Mouse (Mus musculus): ENCODE results near the gene Acvr2b. TPM values are rescaled to one million over a fixed set of nuclear protein-coding genes. Genes with fewer than 3 reads are reported as not detected.

Acvr2b gene
- polyA plus RNA-seq, 1 experiment from 2014 or later = 20.3 TPM

GRCm38 (mm10) chr9:119375556-119375955 lies 26.4 kb upstream of the Acvr2b start:
- H3K4me2 ChIP-seq = no peak overlapping the region
- WGBS = 65% methylated on average over 6 of the region's 6 CpGs
- H3K9me3 ChIP-seq = no peaks in the 10 kb centered on the region
- no peak overlapping the region for H3K4me3 ChIP-seq (replicated peaks)
- no peaks in the 10 kb centered on the region for H3K4me1 ChIP-seq
- no peak overlapping the region for H3K9ac ChIP-seq
- H3K27me3 ChIP-seq (replicated peaks) = no peaks in the 10 kb centered on the region
- H3K36me3 ChIP-seq = no peaks in the 10 kb centered on the region
- ATAC-seq (ENCODE audit: insufficient read depth, low FRiP score, low read depth) = no peak
- no peak overlapping the region for H3K27ac ChIP-seq

GRCm38 (mm10) chr9:119378231-119378630 lies 23.7 kb upstream of the Acvr2b start:
- Histone ChIP-seq H3K36me3 (no peaks in the 10 kb centered on the region), H3K4me3 (replicated peaks) (no peak overlapping the region), H3K9me3 (no peaks in the 10 kb centered on the region), H3K27ac (no peak overlapping the region), H3K4me2 (no peak overlapping the region), H3K9ac (no peak overlapping the region), H3K27me3 (replicated peaks) (no peaks in the 10 kb centered on the region), H3K4me1 (no peaks in the 10 kb centered on the region)
- 79% methylated on average over 4 of the region's 4 CpGs for WGBS
- no peak for ATAC-seq (ENCODE audit: insufficient read depth, low FRiP score, low read depth)

- Histone ChIP-seq H3K9me3 (no peaks in the 10 kb centered on the region), H3K9ac (no peak overlapping the region), H3K4me2 (no peak overlapping the region), H3K27ac (no peak overlapping the region), H3K27me3 (replicated peaks) (no peaks in the 10 kb centered on the region), H3K4me3 (replicated peaks) (no peak overlapping the region), H3K4me1 (no peaks in the 10 kb centered on the region), H3K36me3 (0 out of 2 replicates have a peak, but pooled peaks cover 4% of the 10 kb centered on the region)
- ATAC-seq (ENCODE audit: insufficient read depth, low FRiP score, low read depth) = no peak
- 59% methylated on average over 6 of the region's 6 CpGs for WGBS
Observed at GRCm38 (mm10) chr9:119382603-119383002, 19.3 kb upstream of the Acvr2b start.

- H3K27ac ChIP-seq = no peak overlapping the region
- H3K9ac ChIP-seq = no peak overlapping the region
- H3K4me3 ChIP-seq (replicated peaks) = no peak overlapping the region
Observed at GRCm38 (mm10) chr9:119388956-119389355, 13.0 kb upstream of the Acvr2b start.

GRCm38 (mm10) chr9:119390214-119390613 lies 11.7 kb upstream of the Acvr2b start:
- Histone ChIP-seq H3K9ac (no peak overlapping the region), H3K4me2 (no peak overlapping the region), H3K27ac (no peak overlapping the region), H3K4me1 (no peaks in the 10 kb centered on the region), H3K36me3 (0 out of 2 replicates have a peak, but pooled peaks cover 4% of the 10 kb centered on the region), H3K4me3 (replicated peaks) (no peak overlapping the region), H3K27me3 (replicated peaks) (no peaks in the 10 kb centered on the region), H3K9me3 (no peaks in the 10 kb centered on the region)
- ATAC-seq (ENCODE audit: insufficient read depth, low FRiP score, low read depth) = no peak
- WGBS = 92% methylated on average over 2 of the region's 2 CpGs

More at GRCm38 (mm10) chr9:119388956-119389355, 13.0 kb upstream of the Acvr2b start:
- Histone ChIP-seq H3K36me3 (0 out of 2 replicates have a peak, but pooled peaks cover 4% of the 10 kb centered on the region), H3K27me3 (replicated peaks) (no peaks in the 10 kb centered on the region), H3K9me3 (no peaks in the 10 kb centered on the region), H3K4me2 (no peak overlapping the region), H3K4me1 (no peaks in the 10 kb centered on the region)
- WGBS = 51% methylated on average over 5 of the region's 5 CpGs
- no peak for ATAC-seq (ENCODE audit: insufficient read depth, low FRiP score, low read depth)

- Histone ChIP-seq H3K4me3 (replicated peaks) (no peak overlapping the region), H3K36me3 (no peaks in the 10 kb centered on the region), H3K9ac (no peak overlapping the region), H3K9me3 (no peaks in the 10 kb centered on the region), H3K27ac (no peak overlapping the region), H3K4me1 (no peaks in the 10 kb centered on the region), H3K27me3 (replicated peaks) (no peaks in the 10 kb centered on the region), H3K4me2 (no peak overlapping the region)
- WGBS = 68% methylated on average over 1 of the region's 1 CpGs
- no peak for ATAC-seq (ENCODE audit: insufficient read depth, low FRiP score, low read depth)
Observed at GRCm38 (mm10) chr9:119394808-119395207, 7.1 kb upstream of the Acvr2b start.

- H3K9ac ChIP-seq = no peak overlapping the region
- no peaks in the 10 kb centered on the region for H3K27me3 ChIP-seq (replicated peaks)
- peak overlapping the region; percentile 33; the same call in 1 of the 2 replicates for H3K27ac ChIP-seq
- H3K4me2 ChIP-seq = peak overlapping the region; percentile 98
- WGBS = 3% methylated on average over 7 of the region's 7 CpGs
- no peaks in the 10 kb centered on the region for H3K9me3 ChIP-seq
- peaks cover 15% of the 10 kb centered on the region for H3K4me1 ChIP-seq
- H3K4me3 ChIP-seq (replicated peaks) = peak overlapping the region; percentile 87
- no peaks in the 10 kb centered on the region for H3K36me3 ChIP-seq
- ATAC-seq (ENCODE audit: insufficient read depth, low FRiP score, low read depth) = peak; percentile 6; the same call in 1 of the 2 replicates
Observed at GRCm38 (mm10) chr9:119401351-119401750, 567 bp upstream of the Acvr2b start.

- H3K4me2 ChIP-seq = peak overlapping the region; percentile 98
- H3K4me3 ChIP-seq (replicated peaks) = peak overlapping the region; percentile 87
- no peaks in the 10 kb centered on the region for H3K9me3 ChIP-seq
- H3K27ac ChIP-seq = peak overlapping the region; percentile 96
- no peaks in the 10 kb centered on the region for H3K36me3 ChIP-seq
- under 1% methylated on average over 126 of the region's 127 CpGs for WGBS
- H3K4me1 ChIP-seq = peaks cover 15% of the 10 kb centered on the region
- peak overlapping the region; percentile 84 for H3K9ac ChIP-seq
- no peak; the same call in 1 of the 2 replicates for ATAC-seq (ENCODE audit: insufficient read depth, low FRiP score, low read depth)
- H3K27me3 ChIP-seq (replicated peaks) = no peaks in the 10 kb centered on the region
Observed at GRCm38 (mm10) chr9:119402253-119403235, 626 bp downstream of the Acvr2b start.

GRCm38 (mm10) chr9:119403236-119403641 lies 1.3 kb downstream of the Acvr2b start:
- H3K4me1 ChIP-seq = peaks cover 20% of the 10 kb centered on the region
- peak overlapping the region; percentile 96 for H3K27ac ChIP-seq
- no peaks in the 10 kb centered on the region for H3K27me3 ChIP-seq (replicated peaks)
- H3K9me3 ChIP-seq = no peaks in the 10 kb centered on the region
- 0 out of 2 replicates have a peak, but pooled peaks have one; percentile 20 for ATAC-seq (ENCODE audit: insufficient read depth, low FRiP score, low read depth)
- H3K9ac ChIP-seq = peak overlapping the region; percentile 84
- H3K4me3 ChIP-seq (replicated peaks) = peak overlapping the region; percentile 87
- no peaks in the 10 kb centered on the region for H3K36me3 ChIP-seq
- under 1% methylated on average over 26 of the region's 26 CpGs for WGBS
- peak overlapping the region; percentile 98 for H3K4me2 ChIP-seq

- Histone ChIP-seq H3K9me3 (no peaks in the 10 kb centered on the region), H3K9ac (no peak overlapping the region), H3K36me3 (no peaks in the 10 kb centered on the region), H3K4me1 (peaks cover 23% of the 10 kb centered on the region), H3K4me3 (replicated peaks) (peak overlapping the region; percentile 87; the same call in 1 of the 2 replicates), H3K27me3 (replicated peaks) (no peaks in the 10 kb centered on the region), H3K27ac (no peak overlapping the region), H3K4me2 (peak overlapping the region; percentile 98)
- 67% methylated on average over 5 of the region's 5 CpGs for WGBS
- ATAC-seq (ENCODE audit: insufficient read depth, low FRiP score, low read depth) = no peak
Observed at GRCm38 (mm10) chr9:119404090-119404489, 2.2 kb downstream of the Acvr2b start.

GRCm38 (mm10) chr9:119407884-119408283 lies 6.0 kb downstream of the Acvr2b start:
- no peak for ATAC-seq (ENCODE audit: insufficient read depth, low FRiP score, low read depth)

More at GRCm38 (mm10) chr9:119407884-119408283, 6.0 kb downstream of the Acvr2b start:
- Histone ChIP-seq H3K27ac (no peak overlapping the region), H3K4me2 (no peak overlapping the region), H3K27me3 (replicated peaks) (no peaks in the 10 kb centered on the region), H3K4me3 (replicated peaks) (no peak overlapping the region), H3K36me3 (peaks cover 8% of the 10 kb centered on the region), H3K4me1 (peaks cover 19% of the 10 kb centered on the region), H3K9ac (no peak overlapping the region), H3K9me3 (no peaks in the 10 kb centered on the region)
- WGBS = 68% methylated on average over 15 of the region's 15 CpGs
